Mouse (Mus musculus) intestine, postnatal 0 days (tissue): ENCODE results near the gene Scnm1. TPM values are rescaled to one million over a fixed set of nuclear protein-coding genes. Genes with fewer than 3 reads are reported as not detected.
A peak's percentile ranks its signal among the peaks of the same experiment; 100 is the strongest.

Experiments
- ATAC-seq: fragments of 200-750 bp; cut with Nextera tagmentation; 2 replicates; pipeline ENCODE4 v1.8.0; 2017; ENCODE audit warnings: mild to moderate bottlenecking, moderate TSS enrichment, moderate library complexity
- H3K27ac ChIP-seq: fragments of 300-500 bp; sonication (generic); 2 replicates; pipeline ENCODE4 v1.5.1; 2014; ENCODE audit warnings: mild to moderate bottlenecking, low read depth, low read length, moderate library complexity
- H3K27me3 ChIP-seq: fragments of 300-500 bp; sonication (generic); replicated peaks from 2 replicates; pipeline ENCODE4 v1.6.1; 2014; ENCODE audit warnings: low read length, mixed read lengths; ENCODE audit not compliant: control insufficient read depth, insufficient read depth
- H3K36me3 ChIP-seq: fragments of 300-500 bp; sonication (generic); 2 replicates; pipeline ENCODE4 v1.6.1; 2014; ENCODE audit warnings: mild to moderate bottlenecking, moderate library complexity; ENCODE audit not compliant: control insufficient read depth, insufficient read depth
- H3K4me1 ChIP-seq: fragments of 300-500 bp; sonication (generic); replicated peaks from 2 replicates; pipeline ENCODE4 v1.6.1; 2014; ENCODE audit warnings: antibody characterized with exemption, low read length, mixed read lengths; ENCODE audit not compliant: control insufficient read depth, insufficient read depth
- H3K4me2 ChIP-seq: fragments of 300-500 bp; sonication (generic); replicated peaks from 2 replicates; pipeline ENCODE4 v1.6.1; 2014; ENCODE audit warnings: low read depth, mild to moderate bottlenecking, moderate library complexity
- H3K4me3 ChIP-seq: fragments of 300-500 bp; sonication (generic); 2 replicates; pipeline ENCODE4 v1.5.1; 2014; ENCODE audit warnings: low read depth, low read length
- H3K9ac ChIP-seq: fragments of 300-500 bp; sonication (generic); 2 replicates; pipeline ENCODE4 v1.6.1; 2014; ENCODE audit warnings: mild to moderate bottlenecking, low read depth, low read length
- H3K9me3 ChIP-seq: fragments of 300-500 bp; sonication (generic); 2 replicates; pipeline ENCODE4 v1.6.1; 2016; ENCODE audit warnings: mixed run types; ENCODE audit not compliant: control insufficient read depth
- CTCF ChIP-seq: sonication (generic); IDR thresholded peaks from 2 replicates; pipeline ENCODE4 v1.5.1; 2016; ENCODE audit warnings: low read depth, mild to moderate bottlenecking, control low read depth, antibody characterized with exemption, moderate library complexity
- WGBS: fragments of 180-500 bp; shearing (Covaris S2); extraction: QIAGEN DNeasy Blood & Tissue Kit; methylation state at CpG from one replicate; pipeline ENCODE4 v1.1.7; 2014; 5-methylcytosine and 5-hydroxymethylcytosine counted together
- polyA plus RNA-seq: library from polyadenylated mRNA; unstranded; fragments of >200 nt; fragmentation: Nextera tagmentation; extraction: Ambion mirVana; gene quantifications from 2 replicates; pipeline ENCODE4 v1.2.1, GENCODE M21; 2015

Scnm1 gene
- polyA plus RNA-seq, 1 experiment from 2014 or later, result 49.3 TPM

DNA sequence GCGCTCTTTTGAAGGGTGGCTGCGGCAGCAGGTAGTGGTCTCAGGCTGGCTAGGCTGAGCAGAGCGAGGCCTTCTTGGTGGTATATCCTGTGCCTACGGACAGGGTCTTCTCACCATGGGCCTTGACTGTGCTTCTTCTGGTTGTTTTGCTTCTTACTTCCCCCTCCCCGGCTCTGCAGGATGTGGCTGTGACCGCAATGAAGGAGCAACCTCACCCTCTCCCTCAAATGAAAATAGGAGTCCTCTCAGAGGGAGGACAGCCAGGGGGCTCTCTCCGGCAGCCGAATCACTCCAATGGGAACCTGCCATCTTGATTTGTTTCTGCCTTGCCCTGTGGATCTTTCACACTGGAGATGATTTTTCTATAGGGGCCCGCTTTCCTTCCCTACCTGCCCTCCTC is 7.7 kb upstream of the Scnm1 start:
- no peak for ATAC-seq
- H3K4me2 ChIP-seq, result no peak overlapping the region
- H3K36me3 ChIP-seq, result peaks cover 17% of the 10 kb centered on the region
- no peaks in the 10 kb centered on the region for H3K4me1 ChIP-seq
- no peaks in the 10 kb centered on the region for H3K27me3 ChIP-seq
- WGBS, result 92% methylated on average over 9 of the region's 9 CpGs
- no peak overlapping the region for H3K9ac ChIP-seq
- no peak overlapping the region for H3K4me3 ChIP-seq
- no peak for TF ChIP-seq CTCF
- no peaks in the 10 kb centered on the region for H3K9me3 ChIP-seq
- no peak overlapping the region for H3K27ac ChIP-seq

DNA sequence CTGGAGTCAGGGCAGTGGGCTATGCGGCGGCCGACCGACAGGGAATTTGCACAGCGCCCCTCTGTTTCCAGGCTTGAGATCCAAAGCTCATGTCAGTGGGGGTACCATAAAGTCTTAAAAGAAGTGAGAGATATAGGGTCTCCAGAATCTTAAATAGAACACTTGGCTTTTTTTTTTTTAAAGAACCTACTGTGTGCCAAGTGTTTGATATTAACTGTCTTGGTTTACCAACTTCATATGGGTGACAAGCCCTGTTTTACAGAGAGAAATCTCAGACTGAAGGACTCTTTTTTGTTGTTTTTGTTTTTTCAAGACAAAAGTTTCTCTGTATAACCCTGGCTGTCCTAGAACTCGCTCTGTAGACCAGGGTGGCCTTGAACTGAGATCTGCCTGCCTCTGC is 7.0 kb upstream of the Scnm1 start:
- 0 out of 2 replicates have a peak overlapping the region, but pooled peaks have one; percentile 15 for H3K27ac ChIP-seq
- H3K9ac ChIP-seq, result no peak overlapping the region
- H3K4me2 ChIP-seq, result no peak overlapping the region
- WGBS, result 94% methylated on average over 6 of the region's 6 CpGs
- no peaks in the 10 kb centered on the region for H3K4me1 ChIP-seq
- peaks cover 17% of the 10 kb centered on the region for H3K36me3 ChIP-seq
- no peak for TF ChIP-seq CTCF
- no peaks in the 10 kb centered on the region for H3K9me3 ChIP-seq
- ATAC-seq, result no peak
- no peak overlapping the region for H3K4me3 ChIP-seq
- H3K27me3 ChIP-seq, result no peaks in the 10 kb centered on the region

DNA sequence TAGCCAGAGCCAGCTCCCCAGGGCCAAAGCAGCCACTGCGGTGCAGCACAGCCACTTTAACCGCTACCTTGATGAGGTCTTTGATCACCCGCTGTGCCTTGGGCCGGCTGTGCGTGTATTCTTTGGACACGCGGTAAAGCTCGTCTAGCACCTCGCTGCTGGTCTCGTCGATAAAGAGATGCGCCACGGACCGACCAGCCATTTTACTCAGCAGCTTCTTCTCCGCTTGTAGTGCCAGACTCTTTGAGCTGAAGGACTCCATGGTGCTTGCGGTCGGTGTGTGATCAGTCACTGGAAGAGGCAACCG is 6.4 kb upstream of the Scnm1 start:
- 73% methylated on average over 18 of the region's 18 CpGs for WGBS
- Histone ChIP-seq H3K27me3 (no peaks in the 10 kb centered on the region), H3K27ac (peak overlapping the region; percentile 15; the same call in 1 of the 2 replicates), H3K4me2 (no peak overlapping the region), H3K9ac (no peak overlapping the region), H3K9me3 (no peaks in the 10 kb centered on the region), H3K4me3 (no peak overlapping the region), H3K4me1 (no peaks in the 10 kb centered on the region), H3K36me3 (peaks cover 17% of the 10 kb centered on the region)
- ATAC-seq, result no peak
- no peak for TF ChIP-seq CTCF

DNA sequence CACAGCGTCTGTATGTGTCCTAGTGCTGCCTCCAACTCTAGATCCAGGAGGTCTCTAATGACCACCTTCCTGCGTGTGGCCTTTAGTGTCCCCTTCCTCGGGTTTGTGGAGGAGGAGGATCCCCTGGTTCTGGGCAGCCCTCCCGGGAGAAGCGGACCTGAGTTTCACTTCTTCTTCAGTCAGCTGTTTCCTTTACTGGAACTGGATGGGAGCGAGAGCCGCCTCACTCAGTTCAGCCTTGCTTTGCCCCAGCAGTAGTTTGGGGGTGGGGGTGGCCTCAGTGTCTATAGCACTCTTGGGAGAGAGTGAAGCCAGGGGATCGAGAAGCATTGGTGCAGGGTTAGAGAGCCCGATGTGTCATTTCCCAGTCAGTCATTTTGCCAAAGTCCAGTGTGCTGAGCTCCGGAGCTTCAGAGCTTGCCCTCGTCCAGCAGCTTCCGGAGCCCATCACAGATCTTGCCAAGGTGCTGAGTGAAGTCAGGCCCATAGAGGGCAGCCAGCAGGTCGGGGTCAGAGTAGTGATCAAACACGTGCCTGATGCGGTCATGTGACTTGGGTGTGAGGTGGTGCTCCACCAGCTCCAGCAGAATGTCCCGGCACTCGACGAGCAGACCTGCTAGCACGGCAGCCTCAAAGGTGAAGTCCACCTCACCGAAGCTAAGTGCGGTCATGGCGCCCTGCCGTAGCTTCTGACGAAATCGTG is 5.9 kb upstream of the Scnm1 start:
- no peak for TF ChIP-seq CTCF
- 68% methylated on average over 25 of the region's 25 CpGs for WGBS
- no peaks in the 10 kb centered on the region for H3K4me1 ChIP-seq
- H3K27me3 ChIP-seq, result no peaks in the 10 kb centered on the region
- no peaks in the 10 kb centered on the region for H3K9me3 ChIP-seq
- no peak overlapping the region for H3K4me2 ChIP-seq
- ATAC-seq, result no peak
- peaks cover 17% of the 10 kb centered on the region for H3K36me3 ChIP-seq
- H3K9ac ChIP-seq, result no peak overlapping the region
- H3K4me3 ChIP-seq, result no peak overlapping the region
- H3K27ac ChIP-seq, result no peak overlapping the region; the same call in 1 of the 2 replicates

DNA sequence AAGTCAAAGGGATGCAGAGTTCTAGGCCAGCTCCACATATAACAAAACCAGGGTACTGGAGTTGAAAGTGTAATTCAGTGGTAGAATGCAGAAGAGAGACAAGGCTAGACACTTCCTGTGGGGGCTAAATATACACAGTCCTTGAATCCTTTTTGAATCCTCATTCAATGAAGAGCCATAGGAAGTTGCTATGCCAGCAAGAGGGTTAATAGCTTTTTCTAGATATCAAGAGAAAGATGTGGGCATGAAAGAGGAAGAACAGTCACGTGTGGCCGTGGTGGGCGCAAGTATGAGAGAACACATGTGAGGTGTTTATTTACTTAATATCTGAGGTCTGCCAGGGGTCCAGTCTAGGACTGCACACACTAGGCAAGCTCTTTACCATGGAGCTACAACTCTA is 2.5 kb upstream of the Scnm1 start:
- no peaks in the 10 kb centered on the region for H3K27me3 ChIP-seq
- TF ChIP-seq CTCF, result no peak
- no peak overlapping the region for H3K27ac ChIP-seq
- ATAC-seq, result no peak
- peaks cover 7% of the 10 kb centered on the region; the same call in 1 of the 2 replicates for H3K4me1 ChIP-seq
- H3K9me3 ChIP-seq, result no peaks in the 10 kb centered on the region
- H3K9ac ChIP-seq, result no peak overlapping the region
- H3K36me3 ChIP-seq, result peaks cover 17% of the 10 kb centered on the region
- WGBS, result 73% methylated on average over 3 of the region's 3 CpGs
- no peak overlapping the region for H3K4me3 ChIP-seq
- H3K4me2 ChIP-seq, result no peak overlapping the region

DNA sequence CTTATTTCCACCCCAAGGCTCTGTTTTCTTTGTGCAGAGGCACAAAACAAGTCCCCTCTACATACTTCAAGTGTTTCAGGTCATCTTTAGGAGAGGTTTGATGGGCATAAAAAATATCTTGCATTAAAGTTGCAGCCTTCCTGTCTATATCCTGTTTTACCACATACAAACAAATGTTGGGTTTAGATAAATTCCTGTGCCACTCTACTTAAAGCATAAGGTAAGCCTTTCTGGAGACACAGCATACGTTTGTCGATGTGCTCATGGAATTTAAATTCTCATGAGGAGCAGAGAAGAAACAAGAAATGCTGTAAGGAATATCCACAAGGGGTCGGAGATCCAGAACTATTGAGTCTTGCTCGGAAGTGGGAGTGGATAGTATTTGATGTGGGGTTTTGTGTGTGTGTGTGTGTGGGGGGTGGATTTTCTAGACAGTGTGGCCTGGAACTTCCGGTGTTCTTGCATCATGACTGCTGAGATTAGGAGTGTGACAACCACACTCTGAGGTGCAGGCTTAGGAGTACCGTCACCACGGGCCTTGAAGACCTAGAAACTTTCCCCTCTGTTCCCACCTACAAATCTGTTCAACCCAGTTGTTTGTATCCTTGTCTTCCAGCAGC is 1.7 kb upstream of the Scnm1 start:
- TF ChIP-seq CTCF, result 0 out of 2 replicates have a peak, but pooled peaks have one; percentile 6
- H3K4me1 ChIP-seq, result peaks cover 7% of the 10 kb centered on the region; the same call in 1 of the 2 replicates
- no peaks in the 10 kb centered on the region for H3K27me3 ChIP-seq
- no peak for ATAC-seq
- H3K4me2 ChIP-seq, result peak overlapping the region; percentile 69
- 0 out of 2 replicates have a peak overlapping the region, but pooled peaks have one; percentile 46 for H3K27ac ChIP-seq
- no peak overlapping the region for H3K9ac ChIP-seq
- no peak overlapping the region; the same call in 1 of the 2 replicates for H3K4me3 ChIP-seq
- H3K36me3 ChIP-seq, result peaks cover 21% of the 10 kb centered on the region
- H3K9me3 ChIP-seq, result no peaks in the 10 kb centered on the region
- WGBS, result 72% methylated on average over 7 of the region's 7 CpGs
